Mouse (Mus musculus): ENCODE data around the gene Ckb.
"Not testable (repeated sequence)": the region's sequence is repeated elsewhere in the genome, so short reads cannot be mapped to it uniquely, and the experiment has no call there.

Ckb gene

DNA sequence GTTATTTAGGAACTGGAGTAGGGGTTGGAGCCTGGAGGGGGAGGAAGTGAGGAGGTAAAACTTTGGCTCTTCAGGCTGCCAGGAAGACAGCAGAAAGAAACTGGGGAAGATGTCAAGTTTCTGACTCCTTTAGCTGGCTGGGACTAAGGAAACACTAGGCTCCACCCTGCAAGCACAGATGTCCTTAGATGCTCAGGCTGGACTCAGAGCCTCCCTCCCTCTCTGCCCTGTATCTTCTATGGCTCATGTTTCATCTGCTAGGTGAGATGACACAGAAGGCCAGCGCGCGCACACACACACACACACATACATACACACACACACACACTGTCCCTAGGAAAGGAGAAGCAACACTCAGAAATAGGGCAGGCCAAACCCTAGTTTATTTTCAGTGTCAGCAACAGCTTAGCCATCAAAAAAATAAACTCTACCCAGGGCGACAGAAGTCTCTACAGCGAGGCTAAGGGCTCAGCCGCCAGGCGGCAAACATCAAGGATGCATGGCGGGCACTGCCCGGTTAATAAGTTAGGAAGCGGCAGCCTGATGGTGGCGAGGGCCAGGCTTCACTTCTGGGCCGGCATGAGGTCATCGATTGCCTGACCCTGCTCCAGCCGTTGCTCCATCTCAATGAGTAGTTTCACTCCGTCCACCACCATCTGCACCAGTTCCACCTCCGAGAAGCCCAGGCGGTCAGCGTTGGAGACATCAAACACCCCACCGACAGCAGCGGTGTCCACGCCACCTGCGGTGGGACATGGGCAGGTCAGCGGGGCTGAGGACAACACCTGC, 2.9 kb downstream of the Ckb start:
- DNase-seq (ENCODE audit: low read depth, low spot score) = no peak

DNA sequence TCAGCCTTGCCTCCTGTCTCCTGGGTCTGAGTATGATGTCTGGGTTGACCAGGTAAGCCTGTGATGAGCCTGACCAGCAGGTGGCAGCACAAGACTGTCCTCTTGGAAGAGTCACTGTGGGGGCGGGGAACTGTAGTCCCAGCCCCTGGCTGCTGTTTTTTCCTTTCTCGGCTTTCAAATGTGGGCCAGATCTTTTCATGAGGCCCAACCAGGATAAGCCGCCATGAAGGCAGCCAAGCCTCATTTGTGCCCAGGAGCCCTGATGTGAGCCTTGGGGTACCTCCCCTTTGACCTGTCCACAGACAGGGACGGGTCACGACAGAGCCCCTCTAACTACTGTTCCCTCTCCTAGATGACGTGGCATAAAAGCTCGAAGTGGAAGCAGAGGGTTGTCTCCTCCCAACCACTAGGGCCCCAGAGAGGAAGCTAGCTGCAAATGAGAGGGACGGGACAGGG, 3.7 kb downstream of the Ckb start:
- DNase-seq (ENCODE audit: low read depth, low spot score) = peak; percentile 91

- DNase-seq (ENCODE audit: low read depth, low spot score) = no peak
Measured at GRCm38 (mm10) chr12:111667421-111667820, 4.7 kb downstream of the Ckb start.

- no peak for DNase-seq (ENCODE audit: low read depth, low spot score)
Measured at GRCm38 (mm10) chr12:111666380-111666779, 5.8 kb downstream of the Ckb start.

- DNase-seq (ENCODE audit: low read depth, low spot score) = no peak
Measured at GRCm38 (mm10) chr12:111665041-111665880, 6.9 kb downstream of the Ckb start.

DNA sequence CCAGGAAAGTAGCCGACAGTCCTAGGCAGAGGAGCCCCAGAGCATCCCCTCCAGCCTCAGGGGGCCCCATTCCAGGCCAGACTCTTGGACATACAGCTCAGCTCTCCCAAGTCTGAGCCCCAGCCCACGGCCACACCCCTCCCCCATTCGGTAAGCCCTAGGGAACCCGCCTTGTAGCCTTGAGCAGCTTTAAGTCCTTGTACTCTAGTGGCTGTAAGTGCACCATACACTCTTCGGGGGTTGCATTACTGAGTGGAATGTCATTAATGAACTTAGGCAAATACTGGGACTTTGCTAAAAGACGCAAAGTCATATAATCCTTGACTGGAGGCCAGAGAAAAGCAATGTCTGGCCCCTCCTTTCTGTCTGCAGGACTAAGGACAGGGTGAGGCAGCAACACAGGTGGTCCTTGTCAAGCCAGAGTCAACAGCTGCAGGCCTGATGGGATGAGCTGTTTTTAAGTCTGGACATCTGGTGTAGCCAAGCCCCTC, 7.9 kb downstream of the Ckb start:
- no peak for DNase-seq (ENCODE audit: low read depth, low spot score)

DNA sequence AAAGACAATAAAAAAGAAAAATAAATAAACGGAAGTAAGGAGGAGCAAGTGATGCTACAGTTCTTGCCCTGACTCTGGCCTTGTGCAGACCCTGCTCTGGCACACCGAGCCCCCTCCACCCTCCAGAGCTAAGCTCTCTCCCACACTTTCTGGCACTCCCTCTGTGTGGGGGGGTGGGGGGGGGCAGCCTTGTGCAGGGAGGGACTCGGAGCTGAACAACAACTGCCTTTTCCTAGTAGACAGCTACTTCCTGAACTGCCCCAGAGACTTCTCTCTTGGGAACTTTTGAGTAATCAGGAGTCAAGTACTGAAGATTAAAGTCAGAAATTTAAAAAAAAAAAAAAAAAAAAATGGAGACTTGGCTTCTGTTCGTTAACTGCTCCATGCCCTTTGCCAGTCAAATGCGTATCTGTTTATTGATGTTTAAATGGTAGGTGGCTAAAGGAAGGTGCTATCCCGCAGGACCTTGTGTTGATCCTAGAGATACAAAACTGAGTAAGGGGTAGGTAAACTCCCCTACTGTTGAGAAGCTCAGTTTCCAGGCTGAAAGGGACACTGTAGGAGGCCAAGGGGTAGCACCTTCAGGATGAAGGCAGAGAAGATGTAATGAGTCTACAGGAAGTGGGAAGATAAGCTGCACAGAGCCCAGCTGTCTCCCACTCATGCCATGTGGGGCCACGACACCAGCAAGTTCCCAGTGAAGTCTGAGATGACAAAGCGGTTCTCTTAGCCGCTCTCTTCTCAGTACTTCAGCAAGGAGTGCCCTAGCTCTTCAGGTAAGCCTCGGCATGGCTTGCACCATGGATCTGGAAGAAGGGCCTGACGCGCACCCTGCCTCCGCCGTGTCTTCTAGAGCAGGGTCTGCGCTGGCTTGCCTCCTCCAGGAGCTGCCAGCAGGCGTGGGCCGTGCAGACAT, 8.7 kb downstream of the Ckb start:
- DNase-seq (ENCODE audit: low read depth, low spot score) = no peak

DNA sequence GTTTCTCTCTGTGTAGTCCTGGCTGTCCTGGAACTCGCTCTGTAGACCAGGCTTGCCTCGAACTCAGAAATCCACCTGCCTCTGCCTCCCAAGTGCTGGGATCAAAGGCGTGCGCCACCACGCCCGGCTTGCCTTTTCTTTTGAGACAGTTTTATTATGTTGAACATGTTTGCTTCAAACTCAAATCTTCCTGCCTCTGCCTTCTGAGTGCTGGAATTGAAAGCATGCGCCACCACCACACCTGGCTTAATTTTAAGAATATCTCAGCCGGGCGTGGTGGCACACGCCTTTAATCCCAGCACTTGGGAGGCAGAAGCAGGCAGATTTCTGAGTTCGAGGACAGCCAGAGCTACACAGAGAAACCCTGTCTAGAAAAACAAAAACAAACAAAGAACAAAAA, 10.6 kb downstream of the Ckb start:
- DNase-seq (ENCODE audit: low read depth, low spot score) = not testable (repeated sequence)

DNA sequence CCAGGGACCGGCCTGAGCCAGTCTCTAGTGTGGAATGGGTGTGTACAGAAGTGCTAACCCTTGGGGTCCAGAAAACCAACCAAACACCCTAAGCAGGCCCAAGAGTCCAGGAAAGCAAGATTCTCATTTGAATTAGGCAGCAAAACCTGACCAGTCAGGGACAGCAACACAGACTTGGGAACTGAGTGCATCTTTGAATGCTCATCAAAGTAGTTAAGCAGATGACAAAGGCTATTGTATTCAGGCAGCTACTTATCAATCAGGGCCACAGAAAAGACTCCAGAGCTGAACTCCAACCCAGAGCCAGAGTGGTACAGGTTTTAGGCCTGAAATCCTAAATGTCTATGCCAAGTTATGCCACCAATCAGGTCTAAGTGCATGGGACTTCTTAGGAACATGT, 11.5 kb downstream of the Ckb start:
- DNase-seq (ENCODE audit: low read depth, low spot score) = no peak

- no peak for DNase-seq (ENCODE audit: low read depth, low spot score)
Measured at GRCm38 (mm10) chr12:111659331-111659730, 12.8 kb downstream of the Ckb start.

GRCm38 (mm10) chr12:111655695-111656094, 16.4 kb downstream of the Ckb start:
- no peak for DNase-seq (ENCODE audit: low read depth, low spot score)

DNA sequence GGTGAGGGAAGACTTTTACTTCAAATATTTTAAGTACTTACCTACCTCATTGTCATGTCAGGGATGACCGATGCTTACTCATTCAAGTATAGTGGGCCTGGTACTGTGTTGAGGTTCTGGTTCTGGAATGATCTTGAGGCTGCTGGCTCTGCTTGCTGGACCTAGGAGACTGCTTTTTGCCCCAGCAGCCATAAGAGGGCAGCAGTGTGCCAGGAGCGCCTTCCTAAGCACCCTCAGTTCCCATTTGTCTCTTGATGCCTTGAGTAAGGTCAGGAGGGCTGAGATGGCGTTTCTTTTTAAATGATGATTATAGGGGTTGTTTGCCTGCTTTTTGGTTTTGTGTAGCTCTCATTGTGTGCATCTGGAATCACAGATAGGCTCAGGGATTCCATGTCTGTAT, 18.7 kb downstream of the Ckb start:
- peak; percentile 51 for DNase-seq (ENCODE audit: low read depth, low spot score)

DNA sequence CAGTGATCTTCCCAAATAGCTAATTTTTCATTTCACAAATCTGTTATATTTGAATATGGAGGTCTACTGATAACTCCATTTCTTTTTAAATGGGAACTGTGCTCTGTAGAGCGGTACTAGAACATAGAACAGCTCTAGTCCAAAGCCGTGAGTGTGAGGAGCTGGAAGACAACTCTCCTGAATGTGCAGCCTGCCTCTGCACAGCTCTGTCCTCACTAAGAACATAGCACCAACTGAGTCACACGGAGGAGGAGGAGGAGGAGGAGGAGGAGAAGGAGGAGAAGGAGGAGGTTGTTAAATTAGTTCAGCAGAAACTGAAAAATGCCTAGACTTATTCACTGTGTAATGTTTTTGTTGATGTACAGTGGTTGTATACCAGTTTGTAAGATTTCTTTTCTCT, 19.2 kb downstream of the Ckb start:
- DNase-seq (ENCODE audit: low read depth, low spot score) = no peak

- peak; percentile 63 for DNase-seq (ENCODE audit: low read depth, low spot score)
Measured at GRCm38 (mm10) chr12:111648061-111648645, 24.0 kb downstream of the Ckb start.
